Mouse (Mus musculus) kidney, embryonic 16.5 days (tissue): ENCODE measurements around the gene D930048N14Rik. TPM values are rescaled to one million over a fixed set of nuclear protein-coding genes. Genes with fewer than 3 reads are reported as not detected.
"Not testable (repeated sequence)": the region's sequence is repeated elsewhere in the genome, so short reads cannot be mapped to it uniquely, and the experiment has no call there.

Experiments
- ATAC-seq: fragments of 200-750 bp; cut with Nextera tagmentation; 2 replicates; pipeline ENCODE4 v1.8.0; 2017; ENCODE audit warnings: moderate TSS enrichment; ENCODE audit not compliant: low FRiP score, low TSS enrichment
- H3K27ac ChIP-seq: fragments of 300-500 bp; sonication (generic); 2 replicates; pipeline ENCODE4 v1.5.1; 2014; ENCODE audit warnings: low read length
- H3K27me3 ChIP-seq: fragments of 300-500 bp; sonication (generic); 2 replicates; pipeline ENCODE4 v1.6.1; 2014; ENCODE audit warnings: low read length, control low read depth, mixed read lengths; ENCODE audit not compliant: insufficient read depth
- H3K36me3 ChIP-seq: fragments of 300-500 bp; sonication (generic); 2 replicates; pipeline ENCODE4 v1.6.1; 2014; ENCODE audit warnings: low read length, control low read depth, mixed read lengths; ENCODE audit not compliant: insufficient read depth
- H3K4me1 ChIP-seq: fragments of 300-500 bp; sonication (generic); 2 replicates; pipeline ENCODE4 v1.6.1; 2014; ENCODE audit warnings: low read length, control low read depth, mixed read lengths; ENCODE audit not compliant: insufficient read depth
- H3K4me2 ChIP-seq: fragments of 300-500 bp; sonication (generic); replicated peaks from 2 replicates; pipeline ENCODE4 v1.6.1; 2014; ENCODE audit warnings: low read depth, low read length
- H3K4me3 ChIP-seq: fragments of 300-500 bp; sonication (generic); 2 replicates; pipeline ENCODE4 v1.5.1; 2014; ENCODE audit warnings: mild to moderate bottlenecking, low read length
- H3K9ac ChIP-seq: fragments of 300-500 bp; sonication (generic); replicated peaks from 2 replicates; pipeline ENCODE4 v1.6.1; 2014; ENCODE audit warnings: low read length
- H3K9me3 ChIP-seq: fragments of 300-500 bp; sonication (generic); 2 replicates; pipeline ENCODE4 v1.6.1; 2016; ENCODE audit warnings: low read length, control low read depth
- WGBS: fragments of 180-500 bp; shearing (Covaris S2); extraction: QIAGEN DNeasy Blood & Tissue Kit; methylation state at CpG from one replicate; pipeline ENCODE4 v1.1.7; 2014; 5-methylcytosine and 5-hydroxymethylcytosine counted together
- polyA plus RNA-seq: library from polyadenylated mRNA; unstranded; fragments of >200 nt; fragmentation: Nextera tagmentation; extraction: Ambion mirVana; gene quantifications from 2 replicates; pipeline ENCODE4 v1.2.1, GENCODE M21; 2015

Gene D930048N14Rik
- polyA plus RNA-seq, 1 experiment from 2014 or later = 4.0 TPM

DNA sequence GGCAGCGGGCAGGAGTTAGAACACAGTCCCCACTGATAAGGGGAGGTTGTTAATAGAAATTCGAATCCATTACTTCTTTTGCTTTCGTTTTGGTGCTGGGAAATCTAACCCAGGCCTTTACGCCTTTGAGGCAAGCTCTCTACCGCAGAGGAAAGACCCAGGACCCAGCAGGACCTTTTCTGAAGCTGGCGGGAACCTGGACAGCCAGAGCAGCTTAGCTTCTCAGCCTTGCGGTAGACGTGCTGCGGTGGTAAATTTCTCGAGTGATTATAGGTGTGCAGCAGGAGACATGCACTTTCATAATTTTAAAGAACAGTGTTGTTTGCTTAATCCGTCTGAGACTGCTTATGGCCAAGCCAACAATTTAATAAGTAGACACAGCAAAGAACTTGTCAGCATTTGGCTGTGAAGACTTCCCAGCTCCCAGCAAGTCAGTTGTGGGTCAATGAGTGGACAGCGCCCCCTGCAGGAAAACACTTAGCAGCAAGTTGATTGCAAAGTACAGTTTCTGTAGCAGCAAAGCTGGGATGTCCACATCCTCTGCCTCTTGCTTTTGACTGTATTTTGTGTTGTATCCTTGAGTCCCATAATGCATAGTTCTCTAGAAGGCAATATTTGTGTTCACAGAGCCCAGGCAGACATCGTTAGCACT, 30.7 kb downstream of the D930048N14Rik start:
- no peak overlapping the region for H3K27ac ChIP-seq
- peak; percentile 67 for ATAC-seq

DNA sequence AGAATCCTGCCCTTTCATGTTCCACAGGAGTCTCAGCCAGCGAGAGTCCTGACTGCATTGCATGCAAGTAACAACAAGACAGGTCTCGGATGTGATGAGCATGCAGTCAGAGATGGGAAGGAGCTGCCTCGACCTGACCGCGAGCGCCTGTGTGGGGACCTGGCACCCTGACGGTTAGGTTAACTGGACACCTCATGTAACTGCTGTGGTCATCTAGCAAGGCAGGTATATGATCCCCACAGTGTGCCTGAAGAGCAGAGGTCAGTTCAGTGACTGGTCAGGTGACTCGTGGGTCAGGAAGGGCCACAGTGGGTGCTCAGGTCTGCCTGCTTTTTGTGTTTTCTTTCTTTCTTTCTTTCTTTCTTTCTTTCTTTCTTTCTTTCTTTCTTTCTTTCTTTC, 31.2 kb downstream of the D930048N14Rik start:
- no peak for ATAC-seq
- Histone ChIP-seq H3K4me2 (no peak overlapping the region), H3K27me3 (no peaks in the 10 kb centered on the region), H3K9ac (no peak overlapping the region), H3K36me3 (no peaks in the 10 kb centered on the region), H3K27ac (no peak overlapping the region), H3K9me3 (no peaks in the 10 kb centered on the region), H3K4me1 (peaks cover 4% of the 10 kb centered on the region; the same call in 1 of the 2 replicates), H3K4me3 (no peak overlapping the region)
- 33% methylated on average over 8 of the region's 8 CpGs for WGBS

More for the DNA sequence above, 30.7 kb downstream of the D930048N14Rik start:
- Histone ChIP-seq H3K4me2 (peak overlapping the region; percentile 35), H3K4me1 (peaks cover 4% of the 10 kb centered on the region; the same call in 1 of the 2 replicates), H3K27me3 (no peaks in the 10 kb centered on the region), H3K36me3 (no peaks in the 10 kb centered on the region), H3K9me3 (no peaks in the 10 kb centered on the region), H3K9ac (peak overlapping the region; percentile 41; the same call in 1 of the 2 replicates), H3K4me3 (no peak overlapping the region)
- 38% methylated on average over 13 of the region's 13 CpGs for WGBS

DNA sequence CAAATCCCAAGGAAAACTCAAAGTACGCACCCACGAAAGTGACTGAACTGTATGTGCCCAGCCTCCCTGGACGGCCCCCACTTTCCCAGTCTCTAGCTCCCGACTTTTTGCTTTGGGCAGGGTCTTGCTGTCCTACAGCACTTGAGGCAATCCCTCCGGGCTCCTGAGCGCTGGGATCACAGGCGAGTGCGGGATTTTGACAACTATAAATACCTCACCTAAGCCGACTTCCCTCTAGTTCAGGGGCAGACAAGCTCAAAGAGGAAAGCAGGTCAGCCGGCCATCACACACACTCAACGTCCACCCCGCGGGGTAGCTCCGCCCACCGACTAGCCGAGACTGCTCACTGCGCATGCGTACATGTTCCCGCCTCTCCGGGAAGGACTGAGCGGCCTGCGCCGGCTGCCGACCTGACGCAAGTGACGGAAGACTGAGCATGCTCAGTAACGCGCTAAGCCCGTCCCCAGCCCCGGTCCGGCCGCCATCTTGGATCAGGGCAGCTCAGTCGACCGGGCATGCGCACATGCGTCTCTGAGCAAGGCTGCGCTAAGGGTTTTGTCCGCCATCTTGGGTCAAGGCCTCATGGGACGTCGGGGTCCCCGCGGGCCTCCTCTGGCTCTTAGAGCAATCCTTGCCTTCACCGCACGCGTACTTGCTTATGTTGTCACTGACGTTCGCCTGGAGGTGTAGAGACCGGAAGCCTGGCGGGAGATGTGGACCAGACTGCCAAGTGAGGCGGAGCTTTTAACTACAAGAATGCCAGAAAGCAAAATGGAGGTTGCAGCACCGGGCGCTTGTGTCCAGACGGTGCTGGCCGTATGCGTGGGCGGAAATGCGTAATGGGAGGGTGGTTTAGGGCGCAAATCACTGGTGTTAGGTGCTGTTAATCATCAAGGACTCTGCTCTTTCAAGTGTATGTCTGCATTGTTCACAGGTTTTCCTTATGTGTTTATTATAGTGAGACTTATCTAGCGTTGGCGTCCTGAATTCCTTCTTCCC, 37.9 kb downstream of the D930048N14Rik start, which contains the start of gene 0610009B22Rik:
Gene 0610009B22Rik, minus strand, starts transcription at position 545 of the 999 bp plus-strand sequence.
- peak; percentile 99 for ATAC-seq
- Histone ChIP-seq H3K9ac (peak within 1 kb of the TSS; percentile 89), H3K27ac (peak within 1 kb of the TSS; percentile 100), H3K4me1 (peaks cover 10% of the 10 kb centered on the region), H3K4me2 (peak within 1 kb of the TSS; percentile 75), H3K9me3 (no peaks in the 10 kb centered on the region), H3K36me3 (peaks cover 4% of the 10 kb centered on the region), H3K27me3 (no peaks in the 10 kb centered on the region), H3K4me3 (peak within 1 kb of the TSS; percentile 79)
- WGBS = under 1% methylated on average over 60 of the region's 60 CpGs

DNA sequence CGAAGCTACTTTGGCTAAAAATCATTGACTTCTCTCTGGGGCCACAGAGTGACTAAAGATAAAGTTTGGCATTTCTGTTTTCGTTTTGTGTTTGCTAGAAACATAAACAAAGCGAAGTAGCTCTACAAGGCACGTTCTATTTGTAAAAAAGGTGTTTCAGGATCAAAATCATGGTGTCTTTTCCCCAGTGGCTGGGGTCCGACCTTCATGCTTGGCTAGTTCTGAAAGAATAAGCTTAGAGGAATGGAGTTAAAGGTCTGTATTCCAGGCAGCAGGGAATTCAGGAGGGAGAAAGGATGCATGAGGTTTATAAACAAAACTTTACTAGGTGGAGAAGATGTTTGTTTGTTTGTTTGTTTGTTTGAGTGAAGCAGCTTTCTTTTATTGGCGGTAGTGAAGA, 38.6 kb downstream of the D930048N14Rik start:
- Histone ChIP-seq H3K36me3 (peaks cover 4% of the 10 kb centered on the region), H3K27me3 (no peaks in the 10 kb centered on the region), H3K4me1 (peaks cover 10% of the 10 kb centered on the region), H3K27ac (peak overlapping the region; percentile 100), H3K9ac (peak overlapping the region; percentile 89), H3K4me3 (peak overlapping the region; percentile 52), H3K9me3 (no peaks in the 10 kb centered on the region), H3K4me2 (peak overlapping the region; percentile 75)
- WGBS = 21% methylated on average over 6 of the region's 6 CpGs
- no peak for ATAC-seq

DNA sequence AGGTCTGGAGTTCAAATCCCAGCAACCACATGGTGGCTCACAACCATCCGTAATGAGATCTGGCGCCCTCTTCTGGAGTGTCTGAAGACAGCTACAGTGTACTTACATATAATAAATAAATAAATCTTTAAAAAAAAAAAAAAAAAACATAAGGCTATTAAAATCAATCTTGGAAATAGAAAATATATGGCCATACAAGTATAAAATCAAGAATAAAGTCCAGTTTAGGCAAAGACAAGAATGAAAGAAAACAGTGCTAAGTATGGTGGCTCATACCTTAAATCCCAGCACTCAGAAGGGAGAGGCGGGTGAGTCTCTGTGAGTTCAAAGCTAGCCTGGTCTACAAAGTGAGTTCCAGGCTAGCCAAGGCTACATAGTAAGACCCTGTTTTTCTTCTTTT, 39.8 kb downstream of the D930048N14Rik start:
- H3K9ac ChIP-seq, H3K4me2 ChIP-seq, H3K9me3 ChIP-seq, H3K27me3 ChIP-seq, H3K4me3 ChIP-seq, ATAC-seq, H3K27ac ChIP-seq, H3K4me1 ChIP-seq, H3K36me3 ChIP-seq: not testable (repeated sequence)
- 100% methylated on average over 1 of the region's 3 CpGs for WGBS

DNA sequence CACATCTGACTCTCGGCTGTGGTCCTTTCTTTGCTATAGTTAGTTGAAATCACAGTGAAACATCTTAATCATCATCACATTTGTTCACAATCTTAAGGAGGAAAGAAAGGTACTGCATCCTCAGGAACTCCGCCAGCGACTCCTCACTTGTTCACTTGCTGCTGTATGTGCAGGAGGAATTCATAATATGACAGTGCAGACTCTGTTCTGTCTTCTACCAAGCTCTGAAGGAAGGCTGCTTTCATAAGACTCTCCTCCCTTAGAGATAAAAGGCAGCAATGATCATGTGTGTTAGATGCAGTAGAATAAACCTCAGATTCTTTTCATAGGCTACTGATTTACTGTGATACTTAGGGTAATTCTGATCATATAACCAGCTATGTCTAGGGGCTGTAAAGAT, 44.2 kb downstream of the D930048N14Rik start:
- WGBS = over 99% methylated on average over 3 of the region's 3 CpGs
- Histone ChIP-seq H3K4me2 (no peak overlapping the region), H3K4me1 (no peaks in the 10 kb centered on the region), H3K9ac (no peak overlapping the region), H3K27me3 (no peaks in the 10 kb centered on the region), H3K4me3 (no peak overlapping the region), H3K9me3 (no peaks in the 10 kb centered on the region), H3K27ac (no peak overlapping the region), H3K36me3 (peaks cover 30% of the 10 kb centered on the region)
- no peak for ATAC-seq

DNA sequence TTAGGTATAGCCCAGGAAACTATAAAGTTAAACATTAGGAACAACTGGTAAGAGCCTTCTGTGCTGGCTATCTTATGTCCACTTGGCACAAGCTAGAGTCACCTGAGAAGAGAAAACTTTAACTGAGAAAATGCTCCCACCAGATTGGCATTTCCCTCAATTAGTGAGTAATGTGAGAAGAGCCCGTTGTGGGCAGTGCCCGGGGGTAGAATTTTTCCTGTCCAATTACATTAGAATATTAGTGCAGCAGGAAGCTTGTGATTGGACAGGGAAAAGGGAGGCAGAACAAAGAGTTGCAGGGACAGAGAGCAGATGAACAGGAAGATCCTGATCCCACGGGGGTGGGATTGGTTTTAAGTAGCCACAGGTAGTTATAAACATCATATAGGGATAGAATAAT, 52.1 kb downstream of the D930048N14Rik start:
- H3K27me3 ChIP-seq = no peaks in the 10 kb centered on the region
- no peak overlapping the region for H3K9ac ChIP-seq
- no peak for ATAC-seq
- H3K4me1 ChIP-seq = no peaks in the 10 kb centered on the region
- H3K36me3 ChIP-seq = peaks cover 59% of the 10 kb centered on the region
- 40% methylated on average over 3 of the region's 3 CpGs for WGBS
- no peak overlapping the region for H3K4me3 ChIP-seq
- no peak overlapping the region for H3K27ac ChIP-seq
- no peak overlapping the region for H3K4me2 ChIP-seq
- H3K9me3 ChIP-seq = no peaks in the 10 kb centered on the region

DNA sequence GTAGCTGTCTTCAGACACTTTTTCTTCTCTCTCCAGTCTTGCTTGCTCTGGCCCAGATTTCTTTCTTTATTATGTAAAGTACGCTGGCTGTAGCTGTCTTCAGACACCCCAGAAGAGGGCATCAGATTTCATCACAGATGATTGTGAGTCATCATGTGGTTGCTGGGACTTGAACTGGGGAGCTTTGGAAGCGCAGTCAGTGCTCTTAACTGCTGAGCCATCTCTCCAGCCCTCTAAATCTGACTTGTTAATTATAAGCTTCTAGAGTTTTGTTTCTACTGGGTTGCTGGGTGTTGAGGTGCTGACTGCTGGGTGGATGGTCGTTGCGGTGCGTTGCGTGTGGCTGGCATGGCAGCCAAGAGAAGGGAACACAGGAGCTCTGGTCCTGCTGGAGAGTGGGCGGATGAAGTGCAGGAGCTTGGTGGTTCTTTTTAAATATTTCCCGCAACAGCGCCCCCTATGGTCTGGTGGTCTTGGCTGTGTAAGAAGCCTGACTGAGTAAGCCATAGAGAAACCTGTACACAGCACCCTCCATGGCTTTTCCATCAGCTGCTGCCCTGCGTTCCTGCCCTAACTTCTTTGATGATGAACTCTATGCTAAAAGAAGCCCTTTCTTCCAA, 52.7 kb downstream of the D930048N14Rik start:
- no peak overlapping the region for H3K4me2 ChIP-seq
- H3K4me1 ChIP-seq = no peaks in the 10 kb centered on the region
- WGBS = 73% methylated on average over 10 of the region's 10 CpGs
- H3K9me3 ChIP-seq = no peaks in the 10 kb centered on the region
- peaks cover 59% of the 10 kb centered on the region for H3K36me3 ChIP-seq
- H3K27ac ChIP-seq = no peak overlapping the region
- ATAC-seq = no peak
- H3K9ac ChIP-seq = no peak overlapping the region
- H3K4me3 ChIP-seq = no peak overlapping the region
- H3K27me3 ChIP-seq = no peaks in the 10 kb centered on the region

DNA sequence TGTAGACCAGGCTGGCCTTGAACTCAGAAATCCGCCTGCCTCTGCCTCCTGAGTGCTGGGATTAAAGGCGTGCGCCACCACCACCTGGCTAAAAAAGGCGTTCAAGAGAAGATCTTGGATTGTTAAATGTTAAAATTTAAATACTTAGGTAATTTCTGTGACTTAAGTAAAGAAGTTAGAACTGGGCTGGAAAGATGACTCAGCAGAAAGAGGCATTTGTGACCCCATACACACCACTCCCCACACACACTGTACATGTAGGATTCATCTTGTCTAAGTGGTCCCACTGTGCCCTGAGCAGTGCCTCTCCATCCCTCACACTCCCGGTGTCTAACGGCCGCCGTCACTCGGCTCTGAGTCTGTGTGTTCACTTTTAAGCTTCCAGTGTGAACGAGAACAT, 55.7 kb downstream of the D930048N14Rik start:
- 97% methylated on average over 10 of the region's 10 CpGs for WGBS
- ATAC-seq = no peak
- H3K36me3 ChIP-seq = peaks cover 48% of the 10 kb centered on the region

More for the DNA sequence above, 55.7 kb downstream of the D930048N14Rik start:
- Histone ChIP-seq H3K9ac (no peak overlapping the region), H3K27ac (no peak overlapping the region), H3K27me3 (no peaks in the 10 kb centered on the region), H3K4me3 (no peak overlapping the region), H3K4me1 (no peaks in the 10 kb centered on the region), H3K4me2 (no peak overlapping the region), H3K9me3 (no peaks in the 10 kb centered on the region)
